Mouse (Mus musculus): ENCODE results near the gene Ugt1a6a.
"Not testable (repeated sequence)": the region's sequence is repeated elsewhere in the genome, so short reads cannot be mapped to it uniquely, and the experiment has no call there.

Gene Ugt1a6a

GRCm38 (mm10) chr1:88135229-88135904 is 758 bp downstream of the Ugt1a6a start:
- DNase-seq (ENCODE audit: low read depth), result not testable (repeated sequence)

- no peak for DNase-seq (ENCODE audit: low read depth)
Measured at GRCm38 (mm10) chr1:88136646-88137045, 2.0 kb downstream of the Ugt1a6a start.

- no peak for DNase-seq (ENCODE audit: low read depth)
Measured at GRCm38 (mm10) chr1:88137264-88137663, 2.7 kb downstream of the Ugt1a6a start.

GRCm38 (mm10) chr1:88138145-88138544 is 3.5 kb downstream of the Ugt1a6a start:
- no peak for DNase-seq (ENCODE audit: low read depth)

- DNase-seq (ENCODE audit: low read depth), result not testable (repeated sequence)
Measured at GRCm38 (mm10) chr1:88140492-88140891, 5.9 kb downstream of the Ugt1a6a start.

GRCm38 (mm10) chr1:88143966-88144675 is 9.5 kb downstream of the Ugt1a6a start:
- DNase-seq (ENCODE audit: low read depth), result peak; percentile 61

GRCm38 (mm10) chr1:88145278-88145677 is 10.7 kb downstream of the Ugt1a6a start:
- peak; percentile 31 for DNase-seq (ENCODE audit: low read depth)

- not testable (repeated sequence) for DNase-seq (ENCODE audit: low read depth)
Measured at GRCm38 (mm10) chr1:88150133-88150532, 15.5 kb downstream of the Ugt1a6a start.

GRCm38 (mm10) chr1:88158430-88158829 is 23.8 kb downstream of the Ugt1a6a start:
- DNase-seq (ENCODE audit: low read depth), result no peak

GRCm38 (mm10) chr1:88165711-88166110 is 31.1 kb downstream of the Ugt1a6a start, which contains the start of gene Ugt1a5:
Gene Ugt1a5, plus strand, starts transcription at chr1:88166012.
- DNase-seq (ENCODE audit: low read depth), result no peak

GRCm38 (mm10) chr1:88172190-88172589 is 37.6 kb downstream of the Ugt1a6a start:
- DNase-seq (ENCODE audit: low read depth), result not testable (repeated sequence)

GRCm38 (mm10) chr1:88179657-88180056 is 45.0 kb downstream of the Ugt1a6a start:
- DNase-seq (ENCODE audit: low read depth), result no peak

- DNase-seq (ENCODE audit: low read depth), result no peak
Measured at GRCm38 (mm10) chr1:88186325-88186935, 51.8 kb downstream of the Ugt1a6a start.

- DNase-seq (ENCODE audit: low read depth), result no peak
Measured at GRCm38 (mm10) chr1:88192136-88192535, 57.5 kb downstream of the Ugt1a6a start.

- DNase-seq (ENCODE audit: low read depth), result no peak
Measured at GRCm38 (mm10) chr1:88195687-88196086, 61.1 kb downstream of the Ugt1a6a start.

- DNase-seq (ENCODE audit: low read depth), result no peak
Measured at GRCm38 (mm10) chr1:88197443-88197842, 62.8 kb downstream of the Ugt1a6a start.

GRCm38 (mm10) chr1:88199996-88200395 is 65.4 kb downstream of the Ugt1a6a start:
- DNase-seq (ENCODE audit: low read depth), result no peak

GRCm38 (mm10) chr1:88200456-88200855 is 65.8 kb downstream of the Ugt1a6a start, which contains the start of gene Ugt1a2:
Gene Ugt1a2, plus strand, starts transcription at chr1:88200601.
- no peak for DNase-seq (ENCODE audit: low read depth)

GRCm38 (mm10) chr1:88205294-88205922 is 70.8 kb downstream of the Ugt1a6a start, which contains the start of gene Dnajb3:
Gene Dnajb3, minus strand, starts transcription at chr1:88205782.
- peak; percentile 64 for DNase-seq (ENCODE audit: low read depth)

- DNase-seq (ENCODE audit: low read depth), result no peak
Measured at GRCm38 (mm10) chr1:88206843-88207479, 72.4 kb downstream of the Ugt1a6a start.

- peak; percentile 8 for DNase-seq (ENCODE audit: low read depth)
Measured at GRCm38 (mm10) chr1:88211812-88212211, 77.2 kb downstream of the Ugt1a6a start, which contains the start of gene Ugt1a1. Gene Ugt1a1, plus strand, starts transcription at chr1:88211959.
